Mouse (Mus musculus) liver, embryonic 15.5 days (tissue): ENCODE results near the gene Ppfia3. TPM values are rescaled to one million over a fixed set of nuclear protein-coding genes. Genes with fewer than 3 reads are reported as not detected.
A peak's percentile ranks its signal among the peaks of the same experiment; 100 is the strongest.
"Not testable (repeated sequence)": the region's sequence is repeated elsewhere in the genome, so short reads cannot be mapped to it uniquely, and the experiment has no call there.

Source experiments
- ATAC-seq: fragments of 200-750 bp; cut with Nextera tagmentation; 2 replicates; pipeline ENCODE4 v1.8.0; 2017; ENCODE audit warnings: moderate number of reproducible peaks, mild to moderate bottlenecking, moderate library complexity; ENCODE audit not compliant: insufficient read depth
- H3K27ac ChIP-seq: fragments of 300-500 bp; sonication (generic); replicated peaks from 2 replicates; pipeline ENCODE4 v1.5.1; 2015; ENCODE audit warnings: mild to moderate bottlenecking, inconsistent platforms
- H3K27me3 ChIP-seq: fragments of 300-500 bp; sonication (generic); 2 replicates; pipeline ENCODE4 v1.6.1; 2015; ENCODE audit warnings: mild to moderate bottlenecking, inconsistent platforms
- H3K36me3 ChIP-seq: fragments of 300-500 bp; sonication (generic); replicated peaks from 2 replicates; pipeline ENCODE4 v1.6.1; 2015; ENCODE audit warnings: moderate library complexity, mild to moderate bottlenecking, inconsistent platforms
- H3K4me1 ChIP-seq: fragments of 300-500 bp; sonication (generic); replicated peaks from 2 replicates; pipeline ENCODE4 v1.6.1; 2015; ENCODE audit warnings: inconsistent platforms
- H3K4me2 ChIP-seq: fragments of 300-500 bp; sonication (generic); 2 replicates; pipeline ENCODE4 v1.6.1; 2015; ENCODE audit warnings: moderate library complexity, mild to moderate bottlenecking, inconsistent platforms
- H3K4me3 ChIP-seq: fragments of 300-500 bp; sonication (generic); replicated peaks from 2 replicates; pipeline ENCODE4 v1.5.1; 2015; ENCODE audit warnings: mild to moderate bottlenecking, inconsistent platforms
- H3K9ac ChIP-seq: fragments of 300-500 bp; sonication (generic); 2 replicates; pipeline ENCODE4 v1.6.1; 2015; ENCODE audit warnings: moderate library complexity, mild to moderate bottlenecking, inconsistent platforms
- H3K9me3 ChIP-seq: fragments of 300-500 bp; sonication (generic); replicated peaks from 2 replicates; pipeline ENCODE4 v1.6.1; 2016; ENCODE audit warnings: inconsistent platforms
- WGBS: fragments of 180-500 bp; shearing (Covaris S2); methylation state at CpG from one replicate; pipeline ENCODE4 v1.1.7; 2015; ENCODE audit warnings: mixed read lengths; ENCODE audit not compliant: insufficient replicate concordance; 5-methylcytosine and 5-hydroxymethylcytosine counted together
- polyA plus RNA-seq: library from polyadenylated mRNA; unstranded; fragments of >200 nt; fragmentation: Nextera tagmentation; extraction: Ambion mirVana; gene quantifications from 2 replicates; pipeline ENCODE4 v1.2.1, GENCODE M21; 2015

Ppfia3 gene
- polyA plus RNA-seq, 1 experiment from 2014 or later = 0.09 TPM

GRCm38 (mm10) chr7:45363983-45364382 is 2.8 kb downstream of the Ppfia3 start:
- 30% methylated on average over 2 of the region's 2 CpGs for WGBS
- no peaks in the 10 kb centered on the region for H3K9me3 ChIP-seq
- H3K27ac ChIP-seq = no peak overlapping the region
- no peak overlapping the region for H3K4me2 ChIP-seq
- H3K27me3 ChIP-seq = peaks cover 98% of the 10 kb centered on the region
- no peaks in the 10 kb centered on the region for H3K36me3 ChIP-seq
- ATAC-seq = no peak
- H3K4me3 ChIP-seq = no peak overlapping the region
- no peak overlapping the region for H3K9ac ChIP-seq
- H3K4me1 ChIP-seq = peaks cover 42% of the 10 kb centered on the region

GRCm38 (mm10) chr7:45362801-45363200 is 4.0 kb downstream of the Ppfia3 start:
- no peak for ATAC-seq
- H3K27me3 ChIP-seq = peaks cover 93% of the 10 kb centered on the region
- H3K4me3 ChIP-seq = no peak overlapping the region
- H3K9me3 ChIP-seq = no peaks in the 10 kb centered on the region
- no peak overlapping the region for H3K9ac ChIP-seq
- H3K4me1 ChIP-seq = peaks cover 38% of the 10 kb centered on the region
- no peak overlapping the region for H3K4me2 ChIP-seq
- no peak overlapping the region for H3K27ac ChIP-seq
- 9% methylated on average over 13 of the region's 13 CpGs for WGBS
- H3K36me3 ChIP-seq = no peaks in the 10 kb centered on the region

GRCm38 (mm10) chr7:45361243-45361804 is 5.5 kb downstream of the Ppfia3 start:
- ATAC-seq = peak; percentile 61
- peak overlapping the region; percentile 68 for H3K4me2 ChIP-seq
- peak overlapping the region; percentile 41 for H3K4me3 ChIP-seq
- H3K27ac ChIP-seq = no peak overlapping the region
- WGBS = under 1% methylated on average over 43 of the region's 43 CpGs
- no peaks in the 10 kb centered on the region for H3K9me3 ChIP-seq
- peaks cover 92% of the 10 kb centered on the region for H3K27me3 ChIP-seq
- H3K4me1 ChIP-seq = peaks cover 24% of the 10 kb centered on the region
- no peaks in the 10 kb centered on the region for H3K36me3 ChIP-seq
- H3K9ac ChIP-seq = no peak overlapping the region

GRCm38 (mm10) chr7:45360404-45361125 is 6.3 kb downstream of the Ppfia3 start:
- H3K9me3 ChIP-seq = no peaks in the 10 kb centered on the region
- H3K4me2 ChIP-seq = 0 out of 2 replicates have a peak overlapping the region, but pooled peaks have one; percentile 68
- 47% methylated on average over 18 of the region's 18 CpGs for WGBS
- peaks cover 18% of the 10 kb centered on the region for H3K4me1 ChIP-seq
- no peak for ATAC-seq
- no peaks in the 10 kb centered on the region for H3K36me3 ChIP-seq
- no peak overlapping the region for H3K4me3 ChIP-seq
- no peak overlapping the region for H3K9ac ChIP-seq
- no peak overlapping the region for H3K27ac ChIP-seq
- H3K27me3 ChIP-seq = peaks cover 92% of the 10 kb centered on the region

- H3K9ac ChIP-seq, H3K4me3 ChIP-seq, H3K9me3 ChIP-seq, H3K36me3 ChIP-seq, H3K27ac ChIP-seq, H3K4me2 ChIP-seq, ATAC-seq: not testable (repeated sequence)
- peaks cover 83% of the 10 kb centered on the region for H3K27me3 ChIP-seq
- peaks cover 18% of the 10 kb centered on the region for H3K4me1 ChIP-seq
- WGBS = 45% methylated on average over 11 of the region's 11 CpGs
Measured at GRCm38 (mm10) chr7:45359081-45359480, 7.7 kb downstream of the Ppfia3 start.

- H3K4me3 ChIP-seq = no peak overlapping the region
- H3K9me3 ChIP-seq = no peaks in the 10 kb centered on the region
- peaks cover 4% of the 10 kb centered on the region; the same call in 1 of the 2 replicates for H3K4me1 ChIP-seq
- H3K27me3 ChIP-seq = peaks cover 71% of the 10 kb centered on the region
- ATAC-seq = no peak
- H3K4me2 ChIP-seq = no peak overlapping the region
- H3K27ac ChIP-seq = no peak overlapping the region
- H3K36me3 ChIP-seq = no peaks in the 10 kb centered on the region
- H3K9ac ChIP-seq = no peak overlapping the region
- WGBS = 40% methylated on average over 13 of the region's 13 CpGs
Measured at GRCm38 (mm10) chr7:45356087-45356486, 10.7 kb downstream of the Ppfia3 start.

GRCm38 (mm10) chr7:45355318-45356020 is 11.3 kb downstream of the Ppfia3 start:
- Histone ChIP-seq H3K4me2 (no peak overlapping the region), H3K27ac (no peak overlapping the region), H3K27me3 (peaks cover 70% of the 10 kb centered on the region), H3K4me3 (no peak overlapping the region), H3K9me3 (no peaks in the 10 kb centered on the region), H3K36me3 (no peaks in the 10 kb centered on the region), H3K9ac (no peak overlapping the region), H3K4me1 (no peaks in the 10 kb centered on the region)
- 56% methylated on average over 15 of the region's 15 CpGs for WGBS
- ATAC-seq = no peak

- H3K27me3 ChIP-seq = peaks cover 59% of the 10 kb centered on the region
- ATAC-seq = no peak
Measured at GRCm38 (mm10) chr7:45353041-45353440, 13.8 kb downstream of the Ppfia3 start.

GRCm38 (mm10) chr7:45346905-45347304 is 19.9 kb downstream of the Ppfia3 start:
- ATAC-seq = no peak
- H3K36me3 ChIP-seq = no peaks in the 10 kb centered on the region
- WGBS = 56% methylated on average over 13 of the region's 13 CpGs
- H3K4me1 ChIP-seq = 0 out of 2 replicates have a peak, but pooled peaks cover 5% of the 10 kb centered on the region
- H3K9me3 ChIP-seq = no peaks in the 10 kb centered on the region
- H3K4me2 ChIP-seq = no peak overlapping the region
- peaks cover 40% of the 10 kb centered on the region for H3K27me3 ChIP-seq
- no peak overlapping the region for H3K9ac ChIP-seq
- no peak overlapping the region for H3K27ac ChIP-seq
- no peak overlapping the region for H3K4me3 ChIP-seq

More at GRCm38 (mm10) chr7:45353041-45353440, 13.8 kb downstream of the Ppfia3 start:
- Histone ChIP-seq H3K4me1 (no peaks in the 10 kb centered on the region), H3K4me3 (no peak overlapping the region), H3K9ac (no peak overlapping the region), H3K36me3 (no peaks in the 10 kb centered on the region), H3K27ac (no peak overlapping the region), H3K4me2 (no peak overlapping the region), H3K9me3 (no peaks in the 10 kb centered on the region)
- 21% methylated on average over 5 of the region's 5 CpGs for WGBS

- no peak overlapping the region for H3K4me2 ChIP-seq
- H3K27me3 ChIP-seq = peaks cover 51% of the 10 kb centered on the region
- no peak overlapping the region for H3K27ac ChIP-seq
- no peaks in the 10 kb centered on the region for H3K9me3 ChIP-seq
- H3K36me3 ChIP-seq = no peaks in the 10 kb centered on the region
- H3K4me1 ChIP-seq = peaks cover 36% of the 10 kb centered on the region
- WGBS = 18% methylated on average over 13 of the region's 13 CpGs
- no peak overlapping the region for H3K4me3 ChIP-seq
- ATAC-seq = no peak
- H3K9ac ChIP-seq = no peak overlapping the region
Measured at GRCm38 (mm10) chr7:45343543-45343942, 23.3 kb downstream of the Ppfia3 start.

- WGBS = 82% methylated on average over 11 of the region's 11 CpGs
- no peak for ATAC-seq
- H3K9ac ChIP-seq = no peak overlapping the region
- H3K27me3 ChIP-seq = peaks cover 65% of the 10 kb centered on the region
- H3K9me3 ChIP-seq = no peaks in the 10 kb centered on the region
- no peak overlapping the region for H3K4me2 ChIP-seq
- no peak overlapping the region for H3K27ac ChIP-seq
- H3K36me3 ChIP-seq = no peaks in the 10 kb centered on the region
- peaks cover 45% of the 10 kb centered on the region for H3K4me1 ChIP-seq
- H3K4me3 ChIP-seq = no peak overlapping the region
Measured at GRCm38 (mm10) chr7:45342081-45342480, 24.7 kb downstream of the Ppfia3 start.
